Mouse (Mus musculus) left cerebral cortex, adult 2 months (tissue): ENCODE measurements at regions not wholly inside any gene's neighbourhood (a gene's known extent, or its start where the extent isn't known, plus 50 kb on each side); places are given as distances from the start of the nearest gene placed in this dataset.

Source experiments
- DNase-seq, 2 experiments: peaks; one replicate each; pipeline ENCODE4 v3.0.0; 2021 to 2022; ENCODE audit warnings: low spot score in 2 of 2, mixed read lengths in 1 of 2; ENCODE audit errors: extremely low spot score in 1 of 2
- H3K27ac ChIP-seq: fragments of 200-600 bp; 2 replicates; pipeline ENCODE4 v1.8.1; 2022
- H3K4me3 ChIP-seq: fragments of 200-600 bp; 2 replicates; pipeline ENCODE4 v1.8.1; 2022
- CTCF ChIP-seq: fragments of 200-600 bp; IDR thresholded peaks from 2 replicates; pipeline ENCODE4 v1.8.1; 2022; ENCODE audit warnings: antibody characterized with exemption, mild to moderate bottlenecking, moderate library complexity
- intact Hi-C: fragments of 180-260 bp; cut with DNase I; formaldehyde crosslinking; loops from one replicate; pipeline ENCODE4 v1.15.1; 2025

GRCm38 (mm10) chr6:117284376-117285106 lies 116.2 kb downstream of the Cxcl12 start:
- Histone ChIP-seq H3K4me3 (no peak overlapping the region), H3K27ac (no peak overlapping the region)
- no peak for DNase-seq
- no peak for TF ChIP-seq CTCF
- intact Hi-C loops = no loop called here

GRCm38 (mm10) chr6:117287396-117287795 lies 119.1 kb downstream of the Cxcl12 start:
- intact Hi-C loops = no loop called here
- DNase-seq = no peak
- no peak overlapping the region for H3K27ac ChIP-seq
- no peak overlapping the region for H3K4me3 ChIP-seq
- no peak for TF ChIP-seq CTCF

- no peak overlapping the region for H3K4me3 ChIP-seq
- DNase-seq = no peak
- TF ChIP-seq CTCF = no peak
- intact Hi-C loops = no loop called here
- no peak overlapping the region for H3K27ac ChIP-seq
Observed at GRCm38 (mm10) chr6:117293780-117294465, 125.6 kb downstream of the Cxcl12 start.

- no peak overlapping the region for H3K27ac ChIP-seq
- DNase-seq = no peak
- no peak for TF ChIP-seq CTCF
- intact Hi-C loops = no loop called here
- H3K4me3 ChIP-seq = no peak overlapping the region
Observed at GRCm38 (mm10) chr6:117297918-117298317, 129.6 kb downstream of the Cxcl12 start.

GRCm38 (mm10) chr6:117299503-117300288 lies 131.4 kb downstream of the Cxcl12 start:
- TF ChIP-seq CTCF = no peak
- no peak overlapping the region for H3K4me3 ChIP-seq
- no peak for DNase-seq
- intact Hi-C loops = no loop called here
- no peak overlapping the region for H3K27ac ChIP-seq

GRCm38 (mm10) chr6:117303361-117303760 lies 135.0 kb downstream of the Cxcl12 start:
- no peak for TF ChIP-seq CTCF
- H3K4me3 ChIP-seq = no peak overlapping the region
- H3K27ac ChIP-seq = no peak overlapping the region
- DNase-seq = peak in 1 of 2 experiments; percentile 4
- intact Hi-C loops = no loop called here

- intact Hi-C loops = no loop called here
- TF ChIP-seq CTCF = no peak
- DNase-seq = peak in 1 of 2 experiments; percentile 3
- Histone ChIP-seq H3K4me3 (no peak overlapping the region), H3K27ac (no peak overlapping the region)
Observed at GRCm38 (mm10) chr6:117305736-117306250, 137.5 kb downstream of the Cxcl12 start.

GRCm38 (mm10) chr6:117308636-117309035 lies 140.3 kb downstream of the Cxcl12 start:
- Histone ChIP-seq H3K4me3 (no peak overlapping the region), H3K27ac (no peak overlapping the region)
- intact Hi-C loops = no loop called here
- DNase-seq = peak in 1 of 2 experiments; percentile 2
- no peak for TF ChIP-seq CTCF

- Histone ChIP-seq H3K27ac (peak overlapping the region; percentile 44), H3K4me3 (no peak overlapping the region)
- intact Hi-C loops = no loop called here
- DNase-seq = peak in 1 of 2 experiments; percentile 17
- no peak for TF ChIP-seq CTCF
Observed at GRCm38 (mm10) chr6:117312891-117313781, 144.8 kb downstream of the Cxcl12 start.

- peak in 1 of 2 experiments; percentile 6 for DNase-seq
- TF ChIP-seq CTCF = no peak
- Histone ChIP-seq H3K27ac (peak overlapping the region; percentile 44), H3K4me3 (no peak overlapping the region)
- intact Hi-C loops = no loop called here
Observed at GRCm38 (mm10) chr6:117313944-117314566, 145.7 kb downstream of the Cxcl12 start.
